Comparison of ENCODE assay signal across 12 mouse cellular contexts in genomic region chr2:92807404-92807803, GRCm38 (mm10).
A peak's percentile ranks its signal among the peaks of the same experiment; 100 is the strongest.
DNase-seq lines count a peak whose midpoint lies in the region; ATAC-seq lines count a peak whose summit lies in the region.
"Had no signal": no experiment of that assay in that cellular context is flagged by ENCODE, and none has a peak within 500 bp of the region (broad histone marks: within the 10 kb centered on the region; RNA-seq: fewer than 3 reads in every experiment).

No protein-coding gene starts in this region.

- no peak overlapping the region for H3K4me3 ChIP-seq in neural tube, embryonic 15.5 days (replicated peaks)
- H3K4me3 ChIP-seq in midbrain, embryonic 10.5 days = no peak overlapping the region
- no peak overlapping the region for H3K4me3 ChIP-seq in intestine, embryonic 15.5 days (replicated peaks)
- H3K4me3 ChIP-seq: myocyte had no signal

- peaks cover 32% of the 10 kb centered on the region for H3K4me1 ChIP-seq in neural tube, embryonic 15.5 days
- peaks cover 63% of the 10 kb centered on the region for H3K4me1 ChIP-seq in midbrain, embryonic 10.5 days
- 0 out of 2 replicates have a peak, but pooled peaks cover 4% of the 10 kb centered on the region for H3K4me1 ChIP-seq in intestine, embryonic 15.5 days (replicated peaks)

- ATAC-seq in neural tube, embryonic 15.5 days (ENCODE audit: low FRiP score) = no peak
- ATAC-seq in frontal cortex, adult (ENCODE audit: low TSS enrichment) = no peak
- no peak for ATAC-seq in intestine, embryonic 15.5 days

- H3K27me3 ChIP-seq in neural tube, embryonic 15.5 days (replicated peaks) = no peaks in the 10 kb centered on the region
- peaks cover 16% of the 10 kb centered on the region for H3K27me3 ChIP-seq in midbrain, embryonic 10.5 days (ENCODE audit: low read depth, poor library complexity, severe bottlenecking)
- H3K27me3 ChIP-seq in intestine, embryonic 15.5 days (replicated peaks) = 0 out of 2 replicates have a peak, but pooled peaks cover 2% of the 10 kb centered on the region

- H3K4me2 ChIP-seq in neural tube, embryonic 15.5 days = no peak overlapping the region
- H3K4me2 ChIP-seq in intestine, embryonic 15.5 days (replicated peaks) = no peak overlapping the region

- H3K27ac ChIP-seq in neural tube, embryonic 15.5 days (replicated peaks) = no peak overlapping the region
- H3K27ac ChIP-seq in midbrain, embryonic 10.5 days (replicated peaks) = peak overlapping the region; percentile 83
- no peak overlapping the region for H3K27ac ChIP-seq in intestine, embryonic 15.5 days

- DNase-seq in neural tube, embryonic 10.5 days (ENCODE audit: extremely low spot score, low spot score) = peak; percentile 52
- peak; percentile 42 for DNase-seq in forelimb bud, embryonic 11.5 days (ENCODE audit: low read depth, low spot score)
- DNase-seq in midbrain, embryonic 10.5 days (ENCODE audit: low spot score) = peak; percentile 48
- DNase-seq in thymus, postnatal 4 days = peak; percentile 25
- DNase-seq in adrenal gland, postnatal 36 days = no peak
- DNase-seq: cerebellum, adult 8-10 months; kidney, adult 18-20 months; lung, postnatal 10 days had no signal

- no peaks in the 10 kb centered on the region for H3K36me3 ChIP-seq in neural tube, embryonic 15.5 days
- H3K36me3 ChIP-seq in midbrain, embryonic 10.5 days = no peaks in the 10 kb centered on the region
- H3K36me3 ChIP-seq in intestine, embryonic 15.5 days = no peaks in the 10 kb centered on the region

- H3K9me3 ChIP-seq in neural tube, embryonic 15.5 days (replicated peaks) = 0 out of 2 replicates have a peak, but pooled peaks cover 5% of the 10 kb centered on the region
- no peaks in the 10 kb centered on the region for H3K9me3 ChIP-seq in midbrain, embryonic 10.5 days (replicated peaks)
- H3K9me3 ChIP-seq in intestine, embryonic 15.5 days = no peaks in the 10 kb centered on the region

- no peak overlapping the region; the same call in 1 of the 2 replicates for H3K9ac ChIP-seq in neural tube, embryonic 15.5 days (replicated peaks)
- no peak overlapping the region for H3K9ac ChIP-seq in intestine, embryonic 15.5 days

- WGBS in neural tube, embryonic 15.5 days = 10% methylated on average over 8 of the region's 8 CpGs
- WGBS in midbrain, embryonic 10.5 days = 5% methylated on average over 8 of the region's 8 CpGs
- WGBS in intestine, embryonic 15.5 days = 14% methylated on average over 8 of the region's 8 CpGs

Comparison
In these comparisons a context has a peak if more than half of its experiments do, and no peak if none do; other contexts are left out.
1. DNase-seq: peak in neural tube, embryonic 10.5 days (single experiment), forelimb bud, embryonic 11.5 days (single experiment), midbrain, embryonic 10.5 days (single experiment) and thymus, postnatal 4 days (single experiment); none in adrenal gland, postnatal 36 days (0 of 2).